Mouse (Mus musculus) C2C12 (cell line): ENCODE measurements around the gene Gpr162.

Source experiments
- CEBPB ChIP-seq: IDR thresholded peaks from one replicate; pipeline ENCODE4 v1.6.1; 2011; ENCODE audit warnings: low read depth, mild to moderate bottlenecking, control low read depth, moderate library complexity
- CTCF ChIP-seq: IDR thresholded peaks from one replicate; pipeline ENCODE4 v1.5.1; 2011; ENCODE audit not compliant: control insufficient read depth, insufficient read depth, insufficient read length
- MAX ChIP-seq: IDR thresholded peaks from one replicate; pipeline ENCODE4 v1.6.1; 2011; ENCODE audit warnings: mild to moderate bottlenecking, control low read depth
- MYOD1 ChIP-seq: IDR thresholded peaks from one replicate; pipeline ENCODE4 v1.6.1; 2011; ENCODE audit warnings: low read depth; ENCODE audit not compliant: control insufficient read depth, insufficient read length
- MYOG ChIP-seq: IDR thresholded peaks from one replicate; pipeline ENCODE4 v1.6.1; 2011; ENCODE audit not compliant: control insufficient read depth, insufficient read length; ENCODE audit errors: extremely low read depth

DNA sequence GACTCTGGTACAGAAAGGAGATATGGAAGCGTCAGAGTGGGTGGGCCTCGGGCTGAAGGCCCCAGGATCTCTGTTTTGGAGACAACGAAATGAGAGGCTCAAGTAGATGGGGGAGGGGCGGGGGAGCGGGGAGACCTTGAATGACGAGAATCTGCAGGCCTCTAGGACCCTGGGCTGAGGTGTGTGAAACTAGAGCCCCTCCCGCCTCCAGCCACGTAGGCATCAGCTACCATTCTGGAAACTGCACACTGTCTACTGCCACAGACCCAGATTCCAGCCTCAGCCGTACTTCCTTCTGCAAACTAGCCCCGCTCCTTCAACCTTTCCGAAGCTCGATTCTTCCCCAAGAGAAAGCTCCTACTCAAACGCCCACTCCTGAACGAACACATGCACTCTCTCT is 7.5 kb downstream of the Gpr162 start:
- TF ChIP-seq CTCF: no peak
- TF ChIP-seq CEBPB: no peak
- no peak for TF ChIP-seq MAX
- no peak for TF ChIP-seq MYOG
- TF ChIP-seq MYOD1: no peak
